Mouse (Mus musculus): ENCODE results near the gene Ppp4r3a. TPM values are rescaled to one million over a fixed set of nuclear protein-coding genes. Genes with fewer than 3 reads are reported as not detected.
"Not testable (repeated sequence)": the region's sequence is repeated elsewhere in the genome, so short reads cannot be mapped to it uniquely, and the experiment has no call there.

Ppp4r3a gene
- total and polyA plus RNA-seq, 3 experiments: 66.6 to 278 (median 171) TPM

GRCm38 (mm10) chr12:101102648-101103047 lies 19.1 kb upstream of the Ppp4r3a start:
- H3K27me3 ChIP-seq (ENCODE audit: insufficient read depth, low read length): peaks cover 6% of the 10 kb centered on the region
- H3K9me3 ChIP-seq (replicated peaks): peaks cover 3% of the 10 kb centered on the region; the same call in 1 of the 2 replicates
- TF ChIP-seq CTCF (IDR thresholded peaks at IDR 0.05; ENCODE audit: low read depth, low read length) (peak; percentile 33; the same call in 1 of the 2 replicates), POLR2AphosphoS5 (IDR thresholded peaks at IDR 0.05; ENCODE audit: insufficient replicate concordance, low read depth, low read length) (no peak), GATA2 (IDR thresholded peaks at IDR 0.05; ENCODE audit: borderline replicate concordance, low read depth, low read length) (no peak), GATA1 (IDR thresholded peaks at IDR 0.05; ENCODE audit: borderline replicate concordance, low read length) (no peak)
- no peak for DNase-seq (ENCODE audit: low spot score)
- H3K4me3 ChIP-seq (ENCODE audit: low read depth, low read length): no peak overlapping the region
- no peaks in the 10 kb centered on the region for H3K4me1 ChIP-seq (ENCODE audit: insufficient read depth, low read depth, low read length)
- H3K36me3 ChIP-seq (replicated peaks): no peaks in the 10 kb centered on the region
- ATAC-seq (ENCODE audit: extremely low read depth, insufficient number of reproducible peaks, low FRiP score, poor library complexity, severe bottlenecking): peak; percentile 95

GRCm38 (mm10) chr12:101093678-101094077 lies 10.2 kb upstream of the Ppp4r3a start:
- not testable (repeated sequence) for H3K4me1 ChIP-seq (ENCODE audit: insufficient read depth, low read depth, low read length); ATAC-seq (ENCODE audit: extremely low read depth, insufficient number of reproducible peaks, low FRiP score, poor library complexity, severe bottlenecking)

GRCm38 (mm10) chr12:101089955-101090354 lies 6.5 kb upstream of the Ppp4r3a start:
- Histone ChIP-seq H3K4me1 (ENCODE audit: insufficient read depth, low read depth, low read length) (peaks cover 3% of the 10 kb centered on the region; the same call in 1 of the 2 replicates), H3K9me3 (replicated peaks) (no peaks in the 10 kb centered on the region), H3K36me3 (replicated peaks) (peaks cover 4% of the 10 kb centered on the region), H3K27me3 (ENCODE audit: insufficient read depth, low read length) (peaks cover 3% of the 10 kb centered on the region; the same call in 1 of the 2 replicates), H3K4me3 (ENCODE audit: low read depth, low read length) (no peak overlapping the region)
- no peak for TF ChIP-seq GATA1 (IDR thresholded peaks at IDR 0.05; ENCODE audit: borderline replicate concordance, low read length)
- no peak for TF ChIP-seq TAL1 (conservative IDR thresholded peaks at IDR 0.05; ENCODE audit: low read depth, low read length)
- TF ChIP-seq CTCF (IDR thresholded peaks at IDR 0.05; ENCODE audit: low read depth, low read length): no peak
- no peak for TF ChIP-seq POLR2AphosphoS5 (IDR thresholded peaks at IDR 0.05; ENCODE audit: insufficient replicate concordance, low read depth, low read length)
- no peak for TF ChIP-seq GATA2 (IDR thresholded peaks at IDR 0.05; ENCODE audit: borderline replicate concordance, low read depth, low read length)
- no peak; the same call in 1 of the 2 replicates for ATAC-seq (ENCODE audit: extremely low read depth, insufficient number of reproducible peaks, low FRiP score, poor library complexity, severe bottlenecking)
- no peak for DNase-seq (ENCODE audit: low spot score)

More at GRCm38 (mm10) chr12:101093678-101094077, 10.2 kb upstream of the Ppp4r3a start:
- H3K27me3 ChIP-seq (ENCODE audit: insufficient read depth, low read length); H3K4me3 ChIP-seq (ENCODE audit: low read depth, low read length); DNase-seq (ENCODE audit: low spot score); H3K36me3 ChIP-seq (replicated peaks); H3K9me3 ChIP-seq (replicated peaks): not testable (repeated sequence)

- peaks cover 8% of the 10 kb centered on the region for H3K36me3 ChIP-seq (replicated peaks)
- H3K4me1 ChIP-seq (ENCODE audit: insufficient read depth, low read depth, low read length): peaks cover 12% of the 10 kb centered on the region
- no peaks in the 10 kb centered on the region for H3K9me3 ChIP-seq (replicated peaks)
- DNase-seq (ENCODE audit: low spot score): no peak
- no peaks in the 10 kb centered on the region for H3K27me3 ChIP-seq (ENCODE audit: insufficient read depth, low read length)
- H3K4me3 ChIP-seq (ENCODE audit: low read depth, low read length): no peak overlapping the region
- no peak for ATAC-seq (ENCODE audit: extremely low read depth, insufficient number of reproducible peaks, low FRiP score, poor library complexity, severe bottlenecking)
- TF ChIP-seq GATA1 (IDR thresholded peaks at IDR 0.05; ENCODE audit: borderline replicate concordance, low read length) (no peak), GATA2 (IDR thresholded peaks at IDR 0.05; ENCODE audit: borderline replicate concordance, low read depth, low read length) (no peak), POLR2AphosphoS5 (IDR thresholded peaks at IDR 0.05; ENCODE audit: insufficient replicate concordance, low read depth, low read length) (no peak), CTCF (IDR thresholded peaks at IDR 0.05; ENCODE audit: low read depth, low read length) (no peak), TAL1 (conservative IDR thresholded peaks at IDR 0.05; ENCODE audit: low read depth, low read length) (no peak)
These were observed 3.9 kb upstream of the Ppp4r3a start for GRCm38 (mm10) chr12:101087406-101087805.

- Histone ChIP-seq H3K4me1 (ENCODE audit: insufficient read depth, low read depth, low read length) (peaks cover 20% of the 10 kb centered on the region), H3K36me3 (replicated peaks) (peaks cover 24% of the 10 kb centered on the region), H3K27me3 (ENCODE audit: insufficient read depth, low read length) (no peaks in the 10 kb centered on the region), H3K4me3 (ENCODE audit: low read depth, low read length) (no peak overlapping the region), H3K9me3 (replicated peaks) (no peaks in the 10 kb centered on the region)
- DNase-seq (ENCODE audit: low spot score): no peak
- TF ChIP-seq GATA1 (IDR thresholded peaks at IDR 0.05; ENCODE audit: borderline replicate concordance, low read length) (no peak), TAL1 (conservative IDR thresholded peaks at IDR 0.05; ENCODE audit: low read depth, low read length) (no peak), GATA2 (IDR thresholded peaks at IDR 0.05; ENCODE audit: borderline replicate concordance, low read depth, low read length) (no peak)
- no peak for ATAC-seq (ENCODE audit: extremely low read depth, insufficient number of reproducible peaks, low FRiP score, poor library complexity, severe bottlenecking)
These were observed 1.6 kb upstream of the Ppp4r3a start for GRCm38 (mm10) chr12:101084881-101085666.

- ATAC-seq (ENCODE audit: extremely low read depth, insufficient number of reproducible peaks, low FRiP score, poor library complexity, severe bottlenecking) (no peak), DNase-seq (ENCODE audit: low spot score) (no peak)
- peaks cover 24% of the 10 kb centered on the region for H3K36me3 ChIP-seq (replicated peaks)
- peaks cover 24% of the 10 kb centered on the region for H3K4me1 ChIP-seq (ENCODE audit: insufficient read depth, low read depth, low read length)
- no peaks in the 10 kb centered on the region for H3K9me3 ChIP-seq (replicated peaks)
- H3K27me3 ChIP-seq (ENCODE audit: insufficient read depth, low read length): no peaks in the 10 kb centered on the region
- peak overlapping the region; percentile 96 for H3K4me3 ChIP-seq (ENCODE audit: low read depth, low read length)
- no peak for TF ChIP-seq TAL1 (conservative IDR thresholded peaks at IDR 0.05; ENCODE audit: low read depth, low read length)
- no peak for TF ChIP-seq CTCF (IDR thresholded peaks at IDR 0.05; ENCODE audit: low read depth, low read length)
- TF ChIP-seq GATA2 (IDR thresholded peaks at IDR 0.05; ENCODE audit: borderline replicate concordance, low read depth, low read length): no peak
- TF ChIP-seq GATA1 (IDR thresholded peaks at IDR 0.05; ENCODE audit: borderline replicate concordance, low read length): no peak
- no peak for TF ChIP-seq POLR2AphosphoS5 (IDR thresholded peaks at IDR 0.05; ENCODE audit: insufficient replicate concordance, low read depth, low read length)
These were observed 735 bp upstream of the Ppp4r3a start for GRCm38 (mm10) chr12:101084237-101084636.
